Mouse (Mus musculus) lung, embryonic 14.5 days (tissue): ENCODE measurements around the gene Grid1. TPM values are rescaled to one million over a fixed set of nuclear protein-coding genes. Genes with fewer than 3 reads are reported as not detected.
A peak's percentile ranks its signal among the peaks of the same experiment; 100 is the strongest.

Experiments
- ATAC-seq: fragments of 200-750 bp; cut with Nextera tagmentation; 2 replicates; pipeline ENCODE4 v1.8.0; 2017; ENCODE audit warnings: mild to moderate bottlenecking, moderate TSS enrichment, moderate library complexity; ENCODE audit not compliant: insufficient read depth
- DNase-seq: peaks from one replicate; pipeline ENCODE4 v3.0.0-alpha.2; 2015
- H3K27ac ChIP-seq: fragments of 300-500 bp; sonication (generic); 2 replicates; pipeline ENCODE4 v1.5.1; 2014; ENCODE audit warnings: low read depth, mild to moderate bottlenecking, moderate library complexity
- H3K27me3 ChIP-seq: fragments of 300-500 bp; sonication (generic); 2 replicates; pipeline ENCODE4 v1.6.1; 2014; ENCODE audit warnings: low read length, control low read depth; ENCODE audit not compliant: insufficient read depth
- H3K36me3 ChIP-seq: fragments of 300-500 bp; sonication (generic); 2 replicates; pipeline ENCODE4 v1.6.1; 2014; ENCODE audit warnings: control low read depth; ENCODE audit not compliant: insufficient read depth
- H3K4me1 ChIP-seq: fragments of 300-500 bp; sonication (generic); 2 replicates; pipeline ENCODE4 v1.6.1; 2014; ENCODE audit warnings: antibody characterized with exemption, control low read depth; ENCODE audit not compliant: insufficient read depth
- H3K4me2 ChIP-seq: fragments of 300-500 bp; sonication (generic); 2 replicates; pipeline ENCODE4 v1.6.1; 2014; ENCODE audit warnings: mild to moderate bottlenecking
- H3K4me3 ChIP-seq: fragments of 300-500 bp; sonication (generic); 2 replicates; pipeline ENCODE4 v1.5.1; 2014; ENCODE audit warnings: low read depth, low read length
- H3K9ac ChIP-seq: fragments of 300-500 bp; sonication (generic); 2 replicates; pipeline ENCODE4 v1.6.1; 2014
- H3K9me3 ChIP-seq: fragments of 300-500 bp; sonication (generic); 2 replicates; pipeline ENCODE4 v1.6.1; 2016; ENCODE audit warnings: low read depth, low read length, control low read depth
- CTCF ChIP-seq: IDR thresholded peaks from 2 replicates; pipeline ENCODE4 v1.5.1; 2016; ENCODE audit warnings: antibody characterized with exemption, low read depth
- WGBS: fragments of 180-500 bp; shearing (Covaris S2); extraction: QIAGEN DNeasy Blood & Tissue Kit; methylation state at CpG from one replicate; pipeline ENCODE4 v1.1.7; 2014; 5-methylcytosine and 5-hydroxymethylcytosine counted together
- polyA plus RNA-seq: library from polyadenylated mRNA; unstranded; fragments of >200 nt; fragmentation: Nextera tagmentation; extraction: Ambion mirVana; gene quantifications from 2 replicates; pipeline ENCODE4 v1.2.1, GENCODE M21; 2014

Grid1 gene
- 0.13 and 0.26 TPM in 2 replicates for polyA plus RNA-seq

GRCm38 (mm10) chr14:34819919-34820652, at the start of gene Grid1:
Gene Grid1 (plus strand): TSS chr14:34820108.
- ATAC-seq (peak; percentile 67), DNase-seq (peak; percentile 46)
- Histone ChIP-seq H3K9me3 (no peaks in the 10 kb centered on the region), H3K4me3 (peak within 1 kb of the TSS; percentile 49), H3K9ac (0 out of 2 replicates have a peak within 1 kb of the TSS, but pooled peaks have one; percentile 23), H3K27ac (no peak within 1 kb of the TSS), H3K36me3 (no peaks in the 10 kb centered on the region), H3K27me3 (peaks cover 80% of the 10 kb centered on the region), H3K4me2 (peak within 1 kb of the TSS; percentile 83), H3K4me1 (no peaks in the 10 kb centered on the region)
- under 1% methylated on average over 86 of the region's 96 CpGs for whole genome bisulfite sequencing
- TF ChIP-seq CTCF: no peak

GRCm38 (mm10) chr14:34770467-34770866, 49.4 kb upstream of the Grid1 start:
- no peak overlapping the region for H3K4me2 ChIP-seq
- no peaks in the 10 kb centered on the region for H3K36me3 ChIP-seq
- H3K27me3 ChIP-seq: peaks cover 7% of the 10 kb centered on the region; the same call in 1 of the 2 replicates
- 79% methylated on average over 6 of the region's 6 CpGs for WGBS
- H3K4me3 ChIP-seq: no peak overlapping the region
- no peak for TF ChIP-seq CTCF
- no peak overlapping the region for H3K27ac ChIP-seq
- DNase-seq: no peak
- H3K9me3 ChIP-seq: no peaks in the 10 kb centered on the region
- H3K4me1 ChIP-seq: no peaks in the 10 kb centered on the region
- no peak for ATAC-seq
- H3K9ac ChIP-seq: no peak overlapping the region

- ATAC-seq (no peak), DNase-seq (no peak)
- Histone ChIP-seq H3K9me3 (peaks cover 7% of the 10 kb centered on the region; the same call in 1 of the 2 replicates), H3K4me3 (no peak overlapping the region), H3K27ac (no peak overlapping the region), H3K4me1 (no peaks in the 10 kb centered on the region), H3K4me2 (no peak overlapping the region), H3K27me3 (peaks cover 7% of the 10 kb centered on the region; the same call in 1 of the 2 replicates), H3K36me3 (no peaks in the 10 kb centered on the region), H3K9ac (no peak overlapping the region)
- TF ChIP-seq CTCF: no peak
- WGBS: 47% methylated on average over 9 of the region's 9 CpGs
These were observed 48.3 kb upstream of the Grid1 start for GRCm38 (mm10) chr14:34771601-34772000.

GRCm38 (mm10) chr14:34772132-34772531, 47.8 kb upstream of the Grid1 start:
- 64% methylated on average over 7 of the region's 7 CpGs for WGBS
- no peak for TF ChIP-seq CTCF
- DNase-seq (no peak), ATAC-seq (no peak)
- H3K9me3 ChIP-seq: peaks cover 7% of the 10 kb centered on the region; the same call in 1 of the 2 replicates
- no peak overlapping the region for H3K4me2 ChIP-seq
- no peak overlapping the region for H3K4me3 ChIP-seq
- no peak overlapping the region for H3K9ac ChIP-seq
- H3K27me3 ChIP-seq: peaks cover 7% of the 10 kb centered on the region; the same call in 1 of the 2 replicates
- no peaks in the 10 kb centered on the region for H3K36me3 ChIP-seq
- H3K27ac ChIP-seq: no peak overlapping the region
- H3K4me1 ChIP-seq: no peaks in the 10 kb centered on the region

GRCm38 (mm10) chr14:34773681-34774080, 46.2 kb upstream of the Grid1 start:
- Histone ChIP-seq H3K36me3 (no peaks in the 10 kb centered on the region), H3K4me3 (no peak overlapping the region), H3K9me3 (peaks cover 7% of the 10 kb centered on the region; the same call in 1 of the 2 replicates), H3K4me1 (no peaks in the 10 kb centered on the region), H3K27me3 (peaks cover 7% of the 10 kb centered on the region; the same call in 1 of the 2 replicates), H3K27ac (no peak overlapping the region), H3K9ac (no peak overlapping the region), H3K4me2 (no peak overlapping the region)
- WGBS: 62% methylated on average over 3 of the region's 3 CpGs
- DNase-seq (no peak), ATAC-seq (no peak)
- TF ChIP-seq CTCF: no peak

GRCm38 (mm10) chr14:34774231-34774630, 45.7 kb upstream of the Grid1 start:
- H3K4me1 ChIP-seq: no peaks in the 10 kb centered on the region
- peaks cover 7% of the 10 kb centered on the region; the same call in 1 of the 2 replicates for H3K9me3 ChIP-seq
- ATAC-seq (no peak), DNase-seq (no peak)
- H3K27me3 ChIP-seq: peaks cover 6% of the 10 kb centered on the region; the same call in 1 of the 2 replicates
- H3K9ac ChIP-seq: no peak overlapping the region
- no peaks in the 10 kb centered on the region for H3K36me3 ChIP-seq
- 77% methylated on average over 6 of the region's 6 CpGs for WGBS
- no peak overlapping the region for H3K4me2 ChIP-seq
- H3K27ac ChIP-seq: no peak overlapping the region
- TF ChIP-seq CTCF: no peak
- no peak overlapping the region for H3K4me3 ChIP-seq

- Histone ChIP-seq H3K36me3 (no peaks in the 10 kb centered on the region), H3K4me3 (no peak overlapping the region), H3K9ac (no peak overlapping the region), H3K4me2 (no peak overlapping the region), H3K9me3 (peaks cover 7% of the 10 kb centered on the region; the same call in 1 of the 2 replicates), H3K27ac (no peak overlapping the region), H3K27me3 (no peaks in the 10 kb centered on the region), H3K4me1 (no peaks in the 10 kb centered on the region)
- 85% methylated on average over 12 of the region's 12 CpGs for WGBS
- DNase-seq (no peak), ATAC-seq (no peak)
- no peak for TF ChIP-seq CTCF
These were observed 43.1 kb upstream of the Grid1 start for GRCm38 (mm10) chr14:34776719-34777385.
